Mouse (Mus musculus): ENCODE measurements around the gene Igf2bp3.

- peak; percentile 64; the same call in 1 of the 2 replicates for TF ChIP-seq CTCF (IDR thresholded peaks at IDR 0.05; ENCODE audit: borderline replicate concordance, extremely low read depth, insufficient read depth, insufficient read length)
- TF ChIP-seq POLR2A (IDR thresholded peaks at IDR 0.05; ENCODE audit: borderline replicate concordance, extremely low read depth, insufficient read depth, insufficient read length, poor library complexity, severe bottlenecking): no peak
Observed at GRCm38 (mm10) chr6:49228126-49228679, 13.4 kb upstream of the Igf2bp3 start.
